Mouse (Mus musculus) gastrocnemius, postnatal 14 days (tissue): ENCODE data around the gene Stx18. TPM values are rescaled to one million over a fixed set of nuclear protein-coding genes. Genes with fewer than 3 reads are reported as not detected.

Experiments
- DNase-seq: peaks from one replicate; pipeline ENCODE4 v3.0.0; 2021; ENCODE audit warnings: mixed read lengths
- intact Hi-C: fragments of 180-260 bp; cut with DNase I; formaldehyde crosslinking; loops from one replicate; pipeline ENCODE4 v1.15.1; 2025; ENCODE audit warnings: low total_unique reads
- long read RNA-seq, 2 experiments: library from polyadenylated mRNA; stranded (forward); transcript quantifications; one replicate each; pipeline ENCODE4 v2.0.0; 2021
- total RNA-seq, 2 experiments: library from RNA; stranded (reverse); gene quantifications; 2 replicates each; pipeline ENCODE4 v1.2.3; 2021

Stx18 gene
- 10 to 100 TPM; 14.7 to 16.2 TPM for total RNA-seq
- long read RNA-seq, experiment 1, transcript Stx18-203 (11 exons, 3,002 nt), result major isoform, 18 of 23 reads
- long read RNA-seq, experiment 1, partial matches to known transcripts, result 0 of 23 reads
- long read RNA-seq, experiment 1, other reads (novel, unspliced or antisense), result 1 of 23 reads
- long read RNA-seq, experiment 2, transcript Stx18-203 (11 exons, 3,002 nt), result major isoform, 16 of 19 reads
- long read RNA-seq, experiment 2, partial matches to known transcripts, result 0 of 19 reads
- long read RNA-seq, experiment 2, other reads (novel, unspliced or antisense), result 0 of 19 reads

DNA sequence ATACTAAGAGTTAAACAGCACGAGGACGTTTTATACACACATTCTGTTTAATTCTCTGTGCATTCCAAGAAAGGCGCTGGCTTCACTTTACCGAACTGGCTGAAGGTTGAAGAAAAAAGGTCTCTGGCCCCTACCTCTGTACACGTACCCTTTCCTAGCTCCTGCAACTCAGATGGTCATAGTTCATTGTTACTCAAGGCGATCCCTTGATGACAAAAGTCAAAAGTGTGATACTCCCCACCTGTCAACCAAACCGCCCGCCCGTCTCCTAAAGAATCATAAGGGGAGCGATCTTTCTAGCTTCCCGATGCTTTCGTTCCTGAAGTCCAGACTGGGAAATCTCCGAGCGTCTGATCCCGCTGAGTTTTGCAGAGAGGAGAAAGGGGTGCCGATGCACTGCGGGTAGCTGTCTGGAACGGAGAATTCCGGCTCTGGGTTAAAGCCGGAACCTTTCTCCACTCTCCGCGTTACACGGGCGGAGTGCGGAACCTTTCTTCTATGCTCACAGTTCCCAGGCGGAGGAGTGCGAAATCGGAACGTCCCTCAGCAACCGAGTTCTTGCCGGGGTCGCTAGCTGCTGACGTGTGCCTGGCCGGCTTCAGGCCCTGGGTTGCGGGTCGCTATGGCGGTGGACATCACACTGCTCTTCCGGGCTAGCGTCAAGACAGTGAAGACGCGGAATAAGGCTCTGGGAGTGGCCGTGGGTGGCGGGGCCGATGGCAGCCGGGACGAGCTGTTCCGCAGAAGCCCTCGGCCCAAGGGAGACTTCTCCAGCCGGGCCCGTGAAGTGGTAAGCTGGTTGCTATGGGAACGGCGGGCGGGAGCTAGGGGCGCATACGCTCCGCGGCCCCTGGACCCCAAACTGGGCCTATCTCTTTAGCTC is at the start of gene Stx18:
Gene Stx18 (plus strand): TSS at position 33 of the 883 bp plus-strand sequence.
- intact Hi-C loops, result no loop called here
- peak; percentile 85 for DNase-seq

DNA sequence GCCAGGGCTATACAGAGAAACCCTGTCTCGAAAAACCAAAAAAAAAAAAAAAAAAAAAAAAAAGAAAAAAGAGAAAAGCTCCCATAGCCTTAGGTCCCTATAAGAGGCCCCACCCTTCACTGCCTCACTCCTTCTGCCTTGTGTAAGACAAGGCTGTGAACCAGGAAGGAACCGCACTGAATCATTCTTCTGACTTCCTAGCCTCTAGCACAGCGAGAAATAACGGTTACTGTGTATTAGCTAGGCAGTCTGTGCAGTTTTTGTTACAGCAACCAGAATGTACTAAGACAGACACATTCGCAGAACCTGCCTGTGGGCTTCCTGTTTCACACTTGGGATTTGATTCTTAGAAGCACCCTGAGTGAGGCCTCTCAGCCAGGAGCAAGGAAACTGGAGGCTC is 46.2 kb upstream of the Stx18 start:
- DNase-seq, result no peak
- intact Hi-C loops, result no loop called here

DNA sequence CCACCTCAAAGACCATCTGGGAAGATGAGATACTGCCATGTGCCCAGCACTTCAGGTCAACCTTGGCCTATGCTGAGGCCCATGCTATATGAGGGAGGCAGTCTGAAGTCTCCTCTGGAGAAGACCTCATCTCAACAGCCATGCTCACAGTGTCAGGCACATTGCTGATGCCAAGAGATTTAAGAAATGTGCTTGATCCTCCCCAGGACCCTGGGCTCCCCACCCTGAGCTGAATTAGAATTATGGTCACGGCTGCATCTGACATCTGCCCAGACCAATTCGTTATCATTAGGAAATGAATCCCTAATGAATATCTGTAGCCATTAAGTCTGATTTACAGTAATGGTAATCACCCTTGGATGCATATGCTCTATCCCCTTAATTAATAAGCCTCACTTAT is 39.7 kb upstream of the Stx18 start:
- intact Hi-C loops, result no loop called here

DNA sequence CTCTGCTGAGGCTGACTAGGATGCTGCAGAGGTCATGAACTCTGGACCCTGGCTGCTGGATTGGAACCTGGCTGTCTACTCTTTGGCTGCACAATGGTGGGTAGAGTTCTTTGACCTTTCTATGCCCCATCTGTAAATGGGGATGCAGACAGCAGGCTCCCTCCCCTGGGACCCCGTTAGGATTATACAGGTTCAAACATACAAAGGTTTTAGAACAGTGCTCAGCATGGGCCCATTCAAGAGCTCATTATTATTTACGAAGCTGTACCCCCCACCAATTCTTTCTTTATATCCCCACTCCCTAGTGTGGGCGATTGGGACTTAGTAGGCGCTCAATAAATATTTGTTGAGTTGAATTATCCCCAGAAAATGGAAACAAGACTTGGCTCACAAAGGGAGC is 36.0 kb upstream of the Stx18 start:
- no peak for DNase-seq
- intact Hi-C loops, result no loop called here

More for the DNA sequence above, 39.7 kb upstream of the Stx18 start:
- DNase-seq, result no peak

DNA sequence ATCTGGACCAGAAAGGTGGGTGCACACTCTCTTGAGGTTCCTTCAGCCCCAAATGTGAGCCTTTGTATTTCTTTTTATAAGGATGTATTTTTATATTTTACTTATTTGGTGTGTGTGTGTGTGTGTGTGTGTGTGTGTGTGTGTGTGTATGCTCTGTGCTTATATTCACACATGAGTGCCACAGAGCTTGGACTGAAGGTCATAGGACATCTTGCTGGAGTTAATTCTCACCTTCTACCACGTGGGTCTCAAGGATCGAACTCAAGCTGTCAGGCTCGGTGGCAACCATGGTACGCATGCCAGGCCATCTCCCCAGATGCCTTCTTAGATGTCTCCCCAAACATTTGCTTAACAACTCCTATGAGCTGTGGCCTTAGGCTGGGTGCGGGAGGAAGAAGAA is 33.8 kb upstream of the Stx18 start:
- intact Hi-C loops, result no loop called here
- no peak for DNase-seq

DNA sequence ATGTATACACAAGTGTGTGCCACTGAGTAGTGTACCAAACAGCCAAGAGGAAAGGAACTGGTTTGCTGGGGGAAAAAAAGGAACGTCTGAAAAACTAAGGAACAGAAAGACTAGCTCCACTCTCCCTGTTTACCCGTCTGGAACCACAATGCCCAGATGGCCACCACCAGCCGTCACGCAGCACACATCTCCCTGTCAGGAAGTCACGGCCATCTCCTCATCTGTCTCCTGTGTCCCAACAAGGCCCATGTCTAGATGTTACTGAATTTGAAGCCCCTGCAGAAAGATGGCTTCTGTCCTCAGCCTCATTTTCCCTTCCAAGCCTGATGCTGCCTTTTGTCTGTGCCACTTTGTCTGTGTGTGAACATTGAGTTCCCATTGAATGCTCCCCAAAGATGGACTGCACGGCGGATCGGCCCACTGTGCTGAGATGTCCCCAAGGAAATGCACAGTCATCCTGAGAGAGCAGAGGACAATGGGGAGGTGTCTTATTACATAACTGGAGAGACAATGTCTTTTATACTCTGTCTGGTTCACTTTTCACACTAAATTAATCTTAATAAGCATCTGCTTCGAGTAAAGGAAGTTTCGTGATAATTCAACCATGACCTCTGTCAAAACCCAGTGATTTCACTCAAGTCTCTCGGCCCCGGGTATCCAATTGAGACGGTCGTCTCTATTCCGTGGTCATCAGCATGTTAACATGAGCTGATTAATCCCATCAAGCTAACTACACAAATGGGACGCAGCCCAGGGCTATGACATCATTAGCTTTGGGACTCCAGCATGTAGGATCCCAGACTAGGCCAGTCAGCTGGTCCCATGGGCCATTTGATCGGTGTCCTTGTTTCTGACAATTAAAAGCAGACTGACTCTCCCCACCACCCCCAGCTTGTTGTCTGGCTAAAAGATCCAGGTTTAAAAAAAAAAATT is 31.9 kb upstream of the Stx18 start:
- no peak for DNase-seq
- intact Hi-C loops, result no loop called here

DNA sequence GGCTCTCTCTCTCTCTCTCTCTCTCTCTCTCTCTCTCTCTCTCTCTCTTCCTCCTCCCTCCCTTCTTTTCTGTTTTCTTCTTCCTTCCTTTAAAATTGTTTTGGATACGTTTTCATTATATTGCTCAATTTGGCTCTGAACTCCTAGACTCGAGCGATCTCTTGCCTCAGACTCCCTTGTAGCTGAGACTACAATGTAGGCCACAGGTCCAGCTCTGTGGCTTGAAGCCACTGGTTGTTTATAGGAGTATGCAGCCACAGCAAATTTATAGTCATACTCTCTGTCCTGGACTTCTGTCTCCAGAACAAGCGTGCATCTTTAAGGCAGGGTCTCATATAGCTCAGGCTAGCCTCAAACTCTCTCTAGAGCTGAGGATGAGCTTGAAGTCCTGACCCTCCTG is 29.5 kb upstream of the Stx18 start:
- intact Hi-C loops, result no loop called here
- no peak for DNase-seq

DNA sequence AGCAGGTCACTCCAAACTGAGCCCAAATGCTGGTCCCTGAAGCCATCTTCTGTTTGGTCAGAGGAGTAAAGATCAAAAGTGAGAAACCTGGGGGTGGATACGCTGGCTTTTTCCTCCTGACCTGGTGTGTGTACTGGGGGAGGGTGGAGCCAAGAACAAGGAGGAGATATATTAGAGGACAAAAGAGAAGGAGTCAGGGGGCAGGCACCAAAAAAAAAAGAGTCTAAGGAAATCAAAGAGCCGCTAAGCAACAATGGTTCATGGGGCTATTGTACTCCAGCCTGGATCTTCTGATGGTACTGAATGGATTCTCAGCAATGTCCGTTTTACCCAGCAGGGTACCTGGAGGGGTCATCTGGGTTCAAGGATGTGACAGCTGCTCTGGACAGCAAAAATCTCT is 23.6 kb upstream of the Stx18 start:
- DNase-seq, result no peak
- intact Hi-C loops, result no loop called here

DNA sequence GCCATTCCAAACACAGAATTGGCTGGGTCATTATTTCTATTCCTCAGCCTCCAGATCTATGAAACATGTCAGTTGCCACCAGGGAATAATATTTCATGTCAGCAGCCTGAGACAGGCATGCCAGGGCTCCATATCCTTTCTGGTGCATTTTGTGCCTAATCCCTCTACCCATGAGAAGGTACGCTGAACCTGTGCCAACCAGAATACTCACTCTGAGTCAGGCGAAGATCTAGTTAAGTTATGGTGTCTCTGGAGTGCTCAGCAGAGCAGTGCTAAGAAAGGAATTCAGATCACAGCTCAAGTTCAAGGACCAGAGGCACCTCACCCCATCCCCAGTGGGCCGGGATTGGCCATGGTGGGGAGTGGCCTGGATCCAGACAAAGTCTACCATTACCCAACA is 21.6 kb upstream of the Stx18 start:
- DNase-seq, result no peak
- intact Hi-C loops, result no loop called here

DNA sequence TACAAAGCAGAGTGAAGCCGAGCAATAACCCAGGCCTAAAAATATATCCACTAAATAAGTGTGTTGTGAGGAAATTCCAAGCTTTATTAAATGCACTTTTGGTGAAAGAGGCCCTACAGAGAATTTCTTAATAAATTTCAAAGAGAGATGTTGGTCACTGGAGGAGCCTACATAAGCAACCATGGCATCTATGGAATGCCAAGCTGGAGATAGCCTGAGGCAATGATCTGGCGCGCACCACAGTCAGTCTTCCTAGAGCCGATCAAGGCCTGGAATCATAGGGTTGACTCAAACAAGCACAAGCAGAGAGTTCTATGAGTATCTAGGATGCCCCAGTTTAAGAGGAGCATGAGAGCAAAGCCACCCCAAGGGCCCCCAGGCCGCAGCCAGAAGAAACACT is 10.9 kb upstream of the Stx18 start:
- intact Hi-C loops, result no loop called here
- no peak for DNase-seq

DNA sequence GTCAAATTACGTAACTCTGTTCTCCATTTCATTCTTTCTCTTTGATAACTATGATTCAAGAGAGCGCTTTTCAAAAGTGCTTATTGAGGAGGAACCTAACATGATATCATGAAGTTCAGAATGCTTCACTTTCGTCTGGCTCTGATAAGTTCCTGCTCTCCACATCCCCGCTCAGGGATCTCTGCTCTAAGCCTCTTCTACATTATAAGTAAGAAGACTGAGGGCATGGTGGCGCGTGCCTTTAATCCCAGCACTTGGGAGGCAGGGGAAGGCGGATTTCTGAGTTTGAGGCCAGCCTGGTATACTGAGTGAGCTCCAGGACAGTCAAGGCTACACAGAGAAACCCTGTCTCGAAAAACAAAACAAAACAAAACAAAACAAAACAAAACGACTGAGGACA is 268 bp upstream of the Stx18 start:
- DNase-seq, result no peak
- intact Hi-C loops, result no loop called here

DNA sequence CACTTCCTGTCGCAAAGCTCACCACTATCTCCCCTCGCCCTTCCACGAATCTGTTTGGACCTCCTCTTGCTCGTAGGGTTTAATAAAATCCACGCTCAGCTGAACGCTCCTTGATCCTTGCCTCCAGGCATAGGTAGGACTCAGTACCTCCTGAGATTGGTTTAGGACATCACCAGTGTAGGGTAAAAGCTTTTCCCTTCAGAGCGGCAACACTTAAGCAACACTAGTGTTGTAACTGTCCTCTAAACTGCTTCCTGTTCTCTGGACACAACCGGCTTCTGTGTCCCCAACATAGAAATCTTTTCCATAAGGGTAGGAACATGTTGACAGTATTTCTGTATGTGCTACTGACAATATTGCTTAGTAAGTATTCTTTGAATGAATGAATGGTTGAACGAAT is 1.3 kb downstream of the Stx18 start:
- intact Hi-C loops, result no loop called here
- DNase-seq, result no peak

DNA sequence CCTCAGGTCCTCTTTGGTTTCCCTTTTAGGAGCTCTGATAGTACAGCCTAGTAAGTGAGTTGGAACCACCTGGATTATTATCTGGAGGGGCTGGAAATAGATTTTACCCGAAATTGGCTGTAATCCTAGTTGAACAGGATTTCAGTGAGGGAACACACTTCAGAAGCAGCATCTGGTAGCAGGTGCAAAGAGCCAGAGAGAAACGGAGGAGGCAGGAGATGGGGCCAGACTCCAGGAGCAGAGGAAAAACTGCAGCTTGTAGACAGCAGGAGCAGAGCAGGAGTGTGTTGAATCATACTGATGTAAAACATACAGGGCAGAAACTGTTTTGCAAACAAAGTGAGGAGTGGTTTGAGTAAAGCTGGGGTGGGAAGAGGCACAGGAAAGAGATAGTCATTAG is 6.4 kb downstream of the Stx18 start:
- intact Hi-C loops, result no loop called here

DNA sequence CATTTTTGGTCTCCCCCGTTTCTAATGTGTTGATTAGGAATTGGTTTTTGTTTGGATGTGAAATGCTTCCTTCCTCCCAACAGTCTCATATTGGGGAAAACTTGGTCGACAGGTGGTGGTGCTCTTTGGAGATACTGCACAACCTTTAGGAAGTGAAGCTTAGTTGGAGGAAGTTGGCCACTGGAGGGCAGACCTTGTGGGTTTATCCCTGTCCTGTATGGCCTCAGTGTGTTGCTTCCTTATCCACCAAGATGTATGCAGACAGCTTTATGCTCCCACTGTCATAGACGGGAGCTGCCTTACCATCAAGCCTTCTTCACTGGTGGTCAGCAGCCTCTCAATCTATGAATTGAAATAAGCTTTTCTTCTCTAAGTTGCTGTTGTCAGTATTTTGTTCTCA is 9.6 kb downstream of the Stx18 start:
- DNase-seq, result no peak
- intact Hi-C loops, result no loop called here

More for the DNA sequence above, 6.4 kb downstream of the Stx18 start:
- DNase-seq, result no peak

DNA sequence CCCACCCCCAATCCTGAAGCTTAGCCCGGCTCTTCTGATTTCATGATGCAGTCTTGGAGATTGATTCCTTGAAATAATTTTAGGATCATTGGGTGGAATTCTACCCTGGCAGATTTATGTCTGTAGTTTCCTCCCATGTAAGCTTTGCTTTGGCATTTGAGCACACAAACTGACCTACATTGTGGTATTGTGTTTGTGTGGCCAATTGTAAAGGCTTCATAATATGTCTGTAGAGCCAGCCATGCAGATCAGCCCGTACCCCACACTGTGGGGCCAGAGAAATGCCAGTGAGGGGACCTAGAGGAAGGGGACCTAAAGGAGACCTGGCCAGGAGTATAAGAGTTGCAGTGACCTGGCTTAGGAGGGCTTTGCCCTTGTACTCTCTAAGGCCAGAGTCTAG is 22.5 kb downstream of the Stx18 start:
- DNase-seq, result no peak
- intact Hi-C loops, result no loop called here

DNA sequence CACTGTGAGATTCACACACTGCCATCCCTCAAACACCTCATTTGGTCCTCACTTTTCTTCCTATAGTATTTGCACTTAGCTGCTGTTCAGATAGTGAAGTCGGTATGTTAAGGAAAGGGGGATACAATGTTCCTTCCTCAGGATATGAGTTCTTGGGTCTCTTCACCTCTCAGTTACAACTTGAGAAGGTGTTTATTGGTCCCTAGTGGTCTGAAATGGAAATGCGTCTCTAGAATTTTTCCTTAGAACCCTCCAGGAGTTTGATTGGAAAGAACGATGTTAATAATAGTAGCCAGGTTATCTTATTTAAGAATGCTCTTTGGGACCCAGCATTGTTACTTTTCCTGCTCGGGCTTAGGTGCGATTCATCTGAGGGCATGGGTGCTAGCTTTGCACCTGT is 24.2 kb downstream of the Stx18 start:
- DNase-seq, result no peak
- intact Hi-C loops, result no loop called here

DNA sequence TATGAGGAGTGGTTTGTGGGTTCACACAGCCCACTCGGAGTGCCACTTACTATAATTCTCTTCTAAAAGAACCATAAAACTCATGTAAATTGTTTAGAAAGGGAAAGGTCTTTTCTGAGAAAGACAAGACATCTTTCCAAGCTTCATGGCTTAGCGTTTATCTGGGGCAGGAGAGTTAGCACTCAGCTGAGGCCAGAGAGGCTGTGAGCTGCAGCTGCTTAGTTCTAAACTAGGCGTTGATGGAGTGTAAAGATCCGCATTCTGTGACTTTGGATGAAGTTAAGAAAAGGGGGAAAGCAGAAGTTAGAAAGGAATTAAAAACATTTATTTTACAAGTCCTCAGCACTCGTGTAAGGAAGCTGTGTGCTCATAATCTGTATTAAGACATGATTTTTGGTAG is 24.8 kb downstream of the Stx18 start:
- DNase-seq, result no peak
- intact Hi-C loops, result no loop called here

DNA sequence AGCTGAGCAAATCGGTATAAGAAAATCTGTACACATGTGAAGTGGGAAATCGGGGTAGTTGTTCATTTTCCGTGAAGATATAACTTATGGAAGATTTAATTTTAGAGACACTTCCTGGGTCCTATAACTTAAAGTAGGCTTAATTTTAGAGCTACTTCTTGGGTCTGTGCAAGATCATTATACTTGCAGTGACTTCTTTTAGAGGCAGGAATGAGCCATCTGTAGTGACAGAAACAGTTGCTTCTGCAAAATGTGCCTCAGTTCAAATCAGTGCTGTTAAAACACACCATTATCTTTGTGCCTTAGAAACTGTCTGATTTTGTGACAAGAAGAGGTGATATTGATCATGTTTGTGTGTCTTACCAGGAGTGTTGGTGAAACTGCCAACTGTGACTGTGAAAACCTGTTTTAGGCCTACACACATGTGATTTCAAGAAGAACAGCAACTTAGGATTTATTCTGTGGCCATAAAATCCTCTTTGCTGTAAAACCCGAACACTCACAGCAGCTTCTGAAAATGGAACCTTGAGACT is 25.6 kb downstream of the Stx18 start:
- no peak for DNase-seq
- intact Hi-C loops, result no loop called here

DNA sequence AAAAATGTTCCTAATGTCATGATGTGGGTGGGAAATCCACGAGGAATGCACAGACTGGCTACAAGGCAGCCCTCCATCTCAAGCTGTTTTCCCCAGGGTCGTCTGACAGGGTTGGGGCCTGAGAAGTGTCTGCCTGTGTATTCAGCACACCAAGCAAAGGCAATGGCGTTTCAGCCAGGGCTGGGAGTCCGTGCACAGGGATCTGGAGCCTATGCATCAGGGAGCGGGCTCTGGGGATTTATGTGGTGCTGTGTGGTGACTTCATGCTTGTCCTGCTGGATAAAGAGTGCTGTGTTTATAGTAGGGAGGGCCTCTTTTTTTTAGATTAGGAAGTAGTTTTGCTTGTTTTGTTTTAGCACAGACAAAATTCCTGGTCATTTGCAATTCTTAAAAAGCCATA is 26.2 kb downstream of the Stx18 start:
- intact Hi-C loops, result no loop called here
- no peak for DNase-seq

DNA sequence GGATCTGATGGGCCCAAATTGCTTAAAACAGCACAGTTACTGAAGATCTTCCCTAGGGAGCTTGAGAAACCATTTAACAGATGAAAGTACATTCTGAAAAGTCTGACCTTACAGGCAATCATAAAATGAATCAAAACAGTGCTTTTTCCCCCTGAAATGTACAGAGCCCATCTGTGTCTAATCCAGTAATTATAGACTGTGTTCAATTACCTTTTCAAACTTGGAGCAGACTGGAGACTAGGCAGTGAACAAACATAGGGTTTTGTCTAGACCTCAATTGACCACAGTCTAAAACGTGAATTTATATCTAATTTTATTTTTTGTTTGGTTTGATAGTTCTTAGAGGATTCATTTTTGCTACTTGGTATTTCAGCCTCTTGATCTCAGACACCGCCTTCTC is 26.9 kb downstream of the Stx18 start:
- intact Hi-C loops, result no loop called here
- DNase-seq, result no peak
